Mouse (Mus musculus): Measurements from ENCODE around the gene Gpr87.

DNA sequence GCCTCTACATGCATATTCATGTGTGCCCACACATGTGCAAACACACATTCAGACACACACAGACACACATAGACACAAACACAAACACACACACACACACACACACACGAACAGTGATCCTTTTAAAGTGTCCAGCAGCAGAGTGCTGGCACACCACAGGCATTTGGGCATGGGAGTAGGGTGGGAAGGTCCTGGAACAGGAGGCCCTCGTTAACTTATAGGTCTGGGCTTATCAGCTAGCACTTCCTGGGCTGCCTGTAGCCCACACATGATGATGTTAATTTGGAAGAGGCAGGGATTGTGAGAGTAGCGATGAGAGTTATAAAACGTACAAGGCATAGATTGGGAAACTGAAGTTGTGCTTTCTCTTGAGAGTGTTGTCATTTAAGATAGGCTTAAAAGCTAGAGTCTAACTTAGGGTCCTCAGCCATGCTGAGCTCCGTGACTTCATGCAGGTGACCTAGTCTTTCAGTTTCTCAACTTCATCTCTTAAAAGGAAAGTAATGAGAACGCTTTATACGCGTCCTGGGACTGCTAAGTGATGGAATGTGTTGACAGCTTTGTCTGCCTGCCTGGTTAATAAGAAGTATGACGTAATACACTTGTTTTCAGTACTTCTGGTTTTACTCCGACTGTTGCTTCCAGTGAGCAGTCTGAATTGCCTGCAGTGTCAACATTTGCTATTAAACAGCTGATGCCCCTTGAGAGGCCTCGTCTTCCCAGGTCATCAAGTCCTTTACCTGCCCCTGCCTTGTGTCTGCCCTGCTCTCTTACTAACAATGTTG lies 10.0 kb upstream of the Gpr87 start:
- TF ChIP-seq CTCF (IDR thresholded peaks at IDR 0.05) (no peak), EP300 (IDR thresholded peaks at IDR 0.05) (no peak)

Measured in lung, postnatal 0 days (tissue).